Mouse (Mus musculus) midbrain, postnatal 0 days (tissue): Measurements from ENCODE around the gene Slfn14. TPM values are rescaled to one million over a fixed set of nuclear protein-coding genes. Genes with fewer than 3 reads are reported as not detected.
A peak's percentile ranks its signal among the peaks of the same experiment; 100 is the strongest.

Experiments used
- ATAC-seq: fragments of 200-750 bp; cut with Nextera tagmentation; 2 replicates; pipeline ENCODE4 v1.8.0; 2017; ENCODE audit warnings: moderate number of reproducible peaks, mild to moderate bottlenecking, moderate TSS enrichment, moderate library complexity; ENCODE audit not compliant: low FRiP score
- DNase-seq: peaks from one replicate; pipeline ENCODE4 v3.0.0-alpha.2; 2015; ENCODE audit warnings: low spot score
- H3K27ac ChIP-seq: fragments of 300-500 bp; sonication (generic); 2 replicates; pipeline ENCODE4 v1.5.1; 2014; ENCODE audit warnings: low read depth, mild to moderate bottlenecking, low read length, mixed read lengths
- H3K27me3 ChIP-seq: fragments of 300-500 bp; sonication (generic); 2 replicates; pipeline ENCODE4 v1.6.1; 2014; ENCODE audit warnings: low read length, control low read depth, mixed read lengths; ENCODE audit not compliant: insufficient read depth
- H3K36me3 ChIP-seq: fragments of 300-500 bp; sonication (generic); 2 replicates; pipeline ENCODE4 v1.6.1; 2014; ENCODE audit warnings: low read length, control low read depth, mixed read lengths; ENCODE audit not compliant: insufficient read depth
- H3K4me1 ChIP-seq: fragments of 300-500 bp; sonication (generic); 2 replicates; pipeline ENCODE4 v1.6.1; 2014; ENCODE audit warnings: mild to moderate bottlenecking, control low read depth, antibody characterized with exemption, low read length, mixed read lengths; ENCODE audit not compliant: insufficient read depth
- H3K4me2 ChIP-seq: fragments of 300-500 bp; sonication (generic); 2 replicates; pipeline ENCODE4 v1.6.1; 2014; ENCODE audit warnings: low read depth, mild to moderate bottlenecking, low read length, mixed read lengths; ENCODE audit not compliant: poor library complexity, severe bottlenecking
- H3K4me3 ChIP-seq: fragments of 300-500 bp; sonication (generic); 2 replicates; pipeline ENCODE4 v1.5.1; 2014; ENCODE audit warnings: low read depth, mild to moderate bottlenecking, low read length, moderate library complexity
- H3K9ac ChIP-seq: fragments of 300-500 bp; sonication (generic); replicated peaks from 2 replicates; pipeline ENCODE4 v1.6.1; 2014; ENCODE audit warnings: mild to moderate bottlenecking, low read length, moderate library complexity, mixed read lengths; ENCODE audit not compliant: poor library complexity, severe bottlenecking
- H3K9me3 ChIP-seq: fragments of 300-500 bp; sonication (generic); 2 replicates; pipeline ENCODE4 v1.6.1; 2016; ENCODE audit warnings: low read length, control low read depth
- CTCF ChIP-seq: IDR thresholded peaks from 2 replicates; pipeline ENCODE4 v1.5.1; 2016; ENCODE audit warnings: antibody characterized with exemption, mild to moderate bottlenecking
- WGBS: fragments of 180-500 bp; shearing (Covaris S2); extraction: QIAGEN DNeasy Blood & Tissue Kit; methylation state at CpG from one replicate; pipeline ENCODE4 v1.1.7; 2014; 5-methylcytosine and 5-hydroxymethylcytosine counted together
- polyA plus RNA-seq: library from polyadenylated mRNA; unstranded; fragments of >200 nt; fragmentation: Nextera tagmentation; extraction: Ambion mirVana; gene quantifications from 2 replicates; pipeline ENCODE4 v1.2.1, GENCODE M21; 2015
- total RNA-seq: library from RNA; depleted of rRNA; stranded (reverse); fragments of >200 nt; gene quantifications from 2 replicates; pipeline ENCODE4 v1.2.3, GENCODE M21; 2014

Slfn14 gene
- total and polyA plus RNA-seq, 2 experiments from 2014 or later = not detected

DNA sequence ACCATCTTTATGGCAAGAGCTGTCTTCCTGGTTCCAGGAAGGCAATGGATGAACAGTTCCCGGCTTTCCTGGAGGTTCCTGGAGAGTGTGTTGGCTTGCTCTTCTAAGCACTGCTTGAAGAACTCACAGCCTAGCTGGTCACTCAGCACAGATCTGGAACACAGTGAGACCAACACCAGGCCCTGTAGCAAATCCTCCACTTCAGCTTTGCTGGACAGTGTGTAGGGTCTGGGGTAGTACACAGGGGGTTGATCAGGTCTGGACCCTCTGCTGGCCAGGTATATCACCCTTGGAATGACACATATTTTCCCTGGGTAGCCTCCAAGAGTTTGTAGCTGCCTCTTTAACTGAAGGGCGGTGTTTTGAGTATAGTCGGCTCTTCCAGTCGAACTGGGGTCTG is 7.5 kb downstream of the Slfn14 start:
- Histone ChIP-seq H3K4me1 (no peaks in the 10 kb centered on the region), H3K4me3 (no peak overlapping the region), H3K9me3 (no peaks in the 10 kb centered on the region), H3K4me2 (no peak overlapping the region), H3K9ac (no peak overlapping the region), H3K36me3 (no peaks in the 10 kb centered on the region), H3K27me3 (no peaks in the 10 kb centered on the region), H3K27ac (no peak overlapping the region)
- ATAC-seq = no peak
- 75% methylated on average over 4 of the region's 4 CpGs for WGBS
- no peak for DNase-seq
- TF ChIP-seq CTCF = no peak

DNA sequence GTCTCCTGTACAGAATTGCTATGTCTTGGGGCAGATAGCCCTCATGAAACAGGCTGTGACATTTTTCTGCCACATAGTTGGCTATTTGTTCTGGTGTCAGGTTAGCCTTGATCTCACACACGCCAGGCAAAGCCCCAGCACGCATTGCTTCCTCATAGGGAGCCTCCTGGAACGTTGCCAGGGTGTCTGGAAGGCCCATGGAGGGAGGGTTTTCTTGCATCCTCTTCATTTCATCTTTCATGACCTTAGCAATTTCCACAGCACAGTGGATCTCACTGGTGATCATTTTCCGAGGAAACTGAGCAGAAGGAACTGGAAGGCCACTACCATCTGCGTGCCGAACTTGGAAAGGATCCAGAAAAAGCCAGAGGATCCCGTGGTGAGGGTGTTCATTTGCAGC is 10.3 kb downstream of the Slfn14 start:
- Histone ChIP-seq H3K9me3 (no peaks in the 10 kb centered on the region), H3K36me3 (no peaks in the 10 kb centered on the region), H3K4me3 (no peak overlapping the region), H3K4me2 (no peak overlapping the region), H3K4me1 (no peaks in the 10 kb centered on the region), H3K9ac (no peak overlapping the region), H3K27me3 (no peaks in the 10 kb centered on the region), H3K27ac (no peak overlapping the region)
- ATAC-seq (no peak), DNase-seq (no peak)
- 72% methylated on average over 7 of the region's 7 CpGs for WGBS
- TF ChIP-seq CTCF = no peak

- H3K36me3 ChIP-seq = no peaks in the 10 kb centered on the region
- no peak for ATAC-seq
- no peaks in the 10 kb centered on the region for H3K9me3 ChIP-seq
- peak overlapping the region; percentile 87 for H3K27ac ChIP-seq
- H3K27me3 ChIP-seq = no peaks in the 10 kb centered on the region
- no peaks in the 10 kb centered on the region for H3K4me1 ChIP-seq
- H3K9ac ChIP-seq = no peak overlapping the region
- H3K4me3 ChIP-seq = no peak overlapping the region
- 19% methylated on average over 2 of the region's 2 CpGs for WGBS
- peak; percentile 45 for TF ChIP-seq CTCF
- peak; percentile 52 for DNase-seq
- H3K4me2 ChIP-seq = no peak overlapping the region
These were observed 14.3 kb downstream of the Slfn14 start for GRCm38 (mm10) chr11:83271951-83272843.

DNA sequence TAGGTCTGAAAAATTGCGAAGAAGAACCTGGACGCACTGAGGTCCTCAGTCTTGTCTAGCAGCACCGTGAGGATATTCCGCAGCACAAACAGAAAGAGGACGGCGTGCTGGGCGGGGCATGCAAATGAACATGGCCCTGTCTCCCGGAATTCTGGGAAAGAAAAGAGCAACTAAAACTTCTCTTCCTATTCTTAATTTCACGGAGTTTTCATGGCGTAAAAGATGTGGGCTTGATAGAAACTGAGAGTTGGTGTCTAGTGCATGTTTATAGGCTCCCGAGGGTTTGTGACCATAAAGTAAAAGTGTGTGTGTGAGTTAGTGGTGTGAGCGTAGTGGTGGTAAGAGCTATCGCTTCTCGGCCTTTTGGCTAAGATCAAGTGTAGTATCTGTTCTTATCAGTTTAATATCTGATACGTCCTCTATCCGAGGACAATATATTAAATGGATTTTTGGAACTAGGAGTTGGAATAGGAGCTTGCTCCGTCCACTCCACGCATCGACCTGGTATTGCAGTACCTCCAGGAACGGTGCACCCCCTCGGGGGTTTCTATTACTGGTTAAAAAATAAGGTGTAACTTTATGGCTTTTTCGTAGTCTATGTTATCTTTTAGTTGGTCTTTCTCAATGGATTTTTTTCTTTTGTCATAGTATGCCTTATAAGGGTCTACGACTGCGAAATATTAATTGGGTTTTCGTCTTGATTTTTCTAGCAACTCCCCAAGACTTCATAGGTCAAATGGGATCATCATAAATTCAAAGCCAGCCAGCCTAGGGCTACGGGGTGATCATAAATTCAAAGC is 15.2 kb downstream of the Slfn14 start:
- Histone ChIP-seq H3K9ac (peak overlapping the region; percentile 70), H3K4me3 (peak overlapping the region; percentile 44), H3K9me3 (no peaks in the 10 kb centered on the region), H3K4me2 (peak overlapping the region; percentile 59), H3K4me1 (no peaks in the 10 kb centered on the region), H3K27me3 (no peaks in the 10 kb centered on the region), H3K36me3 (no peaks in the 10 kb centered on the region), H3K27ac (peak overlapping the region; percentile 87)
- peak; percentile 88 for ATAC-seq
- WGBS = under 1% methylated on average over 26 of the region's 26 CpGs
- DNase-seq = peak; percentile 89
- TF ChIP-seq CTCF = no peak

- 0% methylated on average over 6 of the region's 6 CpGs for WGBS
- Histone ChIP-seq H3K4me1 (no peaks in the 10 kb centered on the region), H3K36me3 (no peaks in the 10 kb centered on the region), H3K27ac (peak overlapping the region; percentile 87), H3K9ac (peak overlapping the region; percentile 70), H3K27me3 (no peaks in the 10 kb centered on the region), H3K4me3 (peak overlapping the region; percentile 44), H3K9me3 (no peaks in the 10 kb centered on the region), H3K4me2 (peak overlapping the region; percentile 59)
- peak; percentile 45; the same call in 1 of the 2 replicates for ATAC-seq
- TF ChIP-seq CTCF = no peak
- no peak for DNase-seq
These were observed 15.7 kb downstream of the Slfn14 start for GRCm38 (mm10) chr11:83270842-83271150.

DNA sequence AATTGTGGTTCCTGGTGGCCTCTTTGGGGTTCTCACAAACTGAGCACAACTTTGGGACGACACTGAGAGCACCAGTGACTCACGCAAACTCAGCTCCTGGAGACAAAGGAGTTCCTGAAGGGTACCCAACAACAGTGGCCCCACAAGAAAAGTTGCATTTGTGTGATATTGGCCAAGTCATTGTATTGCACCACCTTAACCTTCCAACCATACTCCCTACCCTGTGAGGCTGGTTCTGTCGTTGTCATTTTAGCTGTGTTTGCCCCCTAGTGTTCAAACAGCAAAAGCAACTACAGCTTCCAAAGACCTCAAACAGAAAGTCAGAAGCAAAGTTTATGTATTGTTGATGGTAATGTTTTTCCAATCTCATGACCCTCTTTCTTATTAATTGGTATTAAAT is 23.4 kb downstream of the Slfn14 start:
- peak; percentile 67 for TF ChIP-seq CTCF
- Histone ChIP-seq H3K4me3 (no peak overlapping the region), H3K4me1 (no peaks in the 10 kb centered on the region), H3K27ac (no peak overlapping the region), H3K4me2 (no peak overlapping the region), H3K9ac (no peak overlapping the region), H3K36me3 (no peaks in the 10 kb centered on the region), H3K9me3 (no peaks in the 10 kb centered on the region), H3K27me3 (no peaks in the 10 kb centered on the region)
- WGBS = 59% methylated on average over 3 of the region's 3 CpGs
- ATAC-seq = no peak
- peak; percentile 6 for DNase-seq
